Mouse (Mus musculus): ENCODE results near the gene Deup1. TPM values are rescaled to one million over a fixed set of nuclear protein-coding genes. Genes with fewer than 3 reads are reported as not detected.

Gene Deup1
- polyA plus RNA-seq, 1 experiment, result 0.01 TPM

DNA sequence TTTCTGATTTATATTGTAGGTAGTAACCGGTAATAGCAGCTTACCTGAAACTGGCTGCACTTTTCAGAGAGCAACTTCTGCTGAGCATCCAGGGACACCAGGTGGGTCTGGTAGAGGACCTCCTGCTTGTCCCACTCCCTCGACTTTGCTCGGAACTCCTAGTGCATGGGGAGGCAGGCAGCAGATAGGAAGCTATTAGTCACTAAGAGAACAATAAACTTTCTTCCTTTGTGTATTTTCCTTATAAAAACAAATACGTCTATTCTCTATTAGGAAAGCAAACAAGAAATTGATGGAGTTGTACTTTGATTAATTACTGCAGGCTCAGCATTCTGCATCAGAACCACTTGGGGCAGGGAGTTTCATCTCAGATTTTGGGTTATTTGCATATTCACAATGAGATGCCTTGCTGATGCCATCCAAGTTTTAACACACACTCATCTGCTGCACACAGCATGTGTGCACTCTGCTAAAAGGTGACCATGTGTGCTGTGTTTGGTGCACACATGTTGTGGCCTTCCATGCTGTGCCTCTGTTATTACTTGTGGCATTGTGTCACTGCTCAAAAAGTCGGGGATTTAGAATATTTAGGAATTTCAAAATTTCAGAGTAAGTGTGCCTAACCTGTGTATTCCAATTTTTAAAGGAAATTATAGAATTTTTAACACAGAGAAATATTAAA lies 26.7 kb downstream of the Deup1 start:
- no peaks in the 10 kb centered on the region for H3K36me3 ChIP-seq (ENCODE audit: control insufficient read depth)
- H3K4me3 ChIP-seq (replicated peaks), result no peak overlapping the region
- H3K27me3 ChIP-seq (ENCODE audit: control insufficient read depth), result no peaks in the 10 kb centered on the region
- no peaks in the 10 kb centered on the region for H3K4me1 ChIP-seq (ENCODE audit: control insufficient read depth)
- TF ChIP-seq GATA1 (IDR thresholded peaks at IDR 0.05; ENCODE audit: low read length), result no peak
- no peak for TF ChIP-seq TAL1 (IDR thresholded peaks at IDR 0.05; ENCODE audit: low read length)
- H3K9me3 ChIP-seq (ENCODE audit: control insufficient read depth, low read length), result no peaks in the 10 kb centered on the region

DNA sequence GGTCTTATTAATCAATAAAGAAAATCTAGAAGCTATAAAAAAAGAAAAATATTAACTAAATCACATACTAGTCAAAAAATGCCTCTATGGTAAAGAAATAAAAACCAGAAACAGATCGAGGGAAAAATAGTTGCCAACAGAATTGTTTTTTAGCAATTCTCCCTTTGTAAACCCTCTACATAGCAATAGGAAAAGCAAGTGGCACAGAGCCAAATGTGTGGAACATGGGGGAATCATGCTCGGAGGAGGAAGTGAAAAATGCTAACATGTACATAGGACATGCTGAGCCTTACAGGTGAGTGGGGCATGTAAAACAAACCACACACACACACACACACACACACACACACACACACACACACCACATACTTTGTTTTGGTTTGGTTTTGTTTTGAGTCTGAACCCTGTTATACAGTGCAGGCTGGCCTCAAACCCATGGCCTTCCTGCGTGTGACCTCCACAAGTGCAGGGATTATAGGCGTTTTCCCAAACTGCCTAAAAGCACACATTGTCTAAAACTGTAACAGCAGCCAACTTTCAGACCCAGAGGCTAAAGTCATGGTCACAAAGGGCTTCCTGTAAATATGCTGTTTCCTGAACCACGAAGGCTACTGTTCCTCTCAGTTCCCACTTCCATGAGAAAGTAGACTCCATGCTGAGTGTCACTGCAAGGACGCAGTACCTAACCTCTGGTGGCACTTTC lies 27.4 kb downstream of the Deup1 start:
- Histone ChIP-seq H3K9me3 (ENCODE audit: control insufficient read depth, low read length) (no peaks in the 10 kb centered on the region), H3K4me3 (replicated peaks) (no peak overlapping the region), H3K36me3 (ENCODE audit: control insufficient read depth) (no peaks in the 10 kb centered on the region), H3K27me3 (ENCODE audit: control insufficient read depth) (no peaks in the 10 kb centered on the region), H3K4me1 (ENCODE audit: control insufficient read depth) (no peaks in the 10 kb centered on the region)
- TF ChIP-seq GATA1 (IDR thresholded peaks at IDR 0.05; ENCODE audit: low read length) (no peak), TAL1 (IDR thresholded peaks at IDR 0.05; ENCODE audit: low read length) (no peak)

DNA sequence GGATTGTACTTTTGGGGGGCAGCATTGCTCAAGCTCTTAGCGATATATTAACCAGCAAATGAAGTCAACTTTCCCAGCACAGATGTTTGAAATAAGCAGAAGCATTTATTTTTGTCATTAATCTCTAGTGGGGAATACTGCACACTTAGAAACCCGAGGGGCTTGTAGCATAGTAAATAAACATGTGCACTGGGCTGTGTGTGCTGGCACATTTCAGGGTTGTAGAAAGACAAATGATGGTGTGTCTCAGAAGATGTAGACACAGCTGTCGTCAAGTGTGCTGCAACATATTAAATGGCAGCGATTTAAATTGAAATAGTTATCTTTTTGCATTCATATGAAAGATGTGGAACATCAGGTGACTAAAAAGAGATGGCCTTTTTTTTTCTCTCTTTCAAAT lies 31.1 kb downstream of the Deup1 start:
- Histone ChIP-seq H3K9me3 (ENCODE audit: control insufficient read depth, low read length) (peaks cover 6% of the 10 kb centered on the region; the same call in 1 of the 2 replicates), H3K4me3 (replicated peaks) (no peak overlapping the region), H3K4me1 (ENCODE audit: control insufficient read depth) (no peaks in the 10 kb centered on the region), H3K36me3 (ENCODE audit: control insufficient read depth) (no peaks in the 10 kb centered on the region), H3K27me3 (ENCODE audit: control insufficient read depth) (no peaks in the 10 kb centered on the region)
- TF ChIP-seq TAL1 (IDR thresholded peaks at IDR 0.05; ENCODE audit: low read length), result no peak
- TF ChIP-seq GATA1 (IDR thresholded peaks at IDR 0.05; ENCODE audit: low read length), result no peak

DNA sequence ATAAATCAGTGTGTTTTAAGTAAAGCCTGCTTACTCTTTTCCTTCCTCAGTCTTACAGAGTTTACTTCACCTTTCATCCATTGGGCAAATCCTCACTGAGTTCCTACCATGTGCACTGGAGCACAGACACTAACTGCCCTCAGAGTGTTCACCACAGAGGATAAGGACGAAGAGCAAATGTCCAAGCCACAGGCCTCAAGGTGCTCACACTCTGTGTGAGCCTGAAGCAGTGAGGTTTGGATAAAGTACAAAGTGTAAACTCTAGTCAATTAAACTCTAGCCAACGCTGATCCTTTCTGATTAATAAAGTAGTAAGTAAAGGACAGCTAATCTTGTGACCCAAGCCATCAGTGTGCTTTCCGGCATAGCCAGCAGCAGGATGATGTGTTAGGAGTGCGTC lies 33.6 kb downstream of the Deup1 start:
- Histone ChIP-seq H3K4me1 (ENCODE audit: control insufficient read depth) (no peaks in the 10 kb centered on the region), H3K9me3 (ENCODE audit: control insufficient read depth, low read length) (peaks cover 9% of the 10 kb centered on the region; the same call in 1 of the 2 replicates), H3K27me3 (ENCODE audit: control insufficient read depth) (no peaks in the 10 kb centered on the region), H3K4me3 (replicated peaks) (no peak overlapping the region), H3K36me3 (ENCODE audit: control insufficient read depth) (no peaks in the 10 kb centered on the region)
- TF ChIP-seq TAL1 (IDR thresholded peaks at IDR 0.05; ENCODE audit: low read length) (no peak), GATA1 (IDR thresholded peaks at IDR 0.05; ENCODE audit: low read length) (no peak)

DNA sequence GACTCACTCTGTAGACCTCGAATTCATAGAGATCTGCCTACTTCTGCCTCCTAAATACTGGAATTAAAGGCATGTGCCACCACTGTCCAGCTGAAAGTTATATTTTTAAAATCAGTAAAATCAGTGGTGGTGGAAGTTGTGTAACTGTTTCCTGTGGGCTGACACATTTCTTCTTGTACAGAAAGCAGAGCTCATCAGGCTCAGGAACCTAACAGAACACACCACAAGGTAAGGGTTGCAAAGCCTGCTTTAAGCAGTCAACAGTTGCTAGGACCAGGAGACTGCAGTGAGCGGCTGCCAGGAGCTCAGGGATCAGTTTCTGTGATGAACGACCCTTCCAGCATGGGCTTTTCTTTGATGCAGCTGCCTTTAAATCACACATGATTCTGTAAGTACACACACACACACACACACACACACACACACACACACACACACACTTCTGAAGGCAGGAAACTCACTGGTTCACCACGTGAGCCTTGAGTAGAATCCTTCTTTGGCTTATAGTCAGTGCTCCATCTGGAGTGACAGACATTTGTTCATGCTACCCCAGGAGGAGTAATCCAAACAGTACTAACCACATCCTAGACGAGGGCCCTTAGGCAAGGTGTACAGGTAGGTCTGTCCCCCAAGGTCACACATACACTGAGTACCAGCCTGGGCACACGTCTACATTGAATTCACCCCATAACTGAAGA lies 40.4 kb downstream of the Deup1 start:
- no peak for TF ChIP-seq TAL1 (IDR thresholded peaks at IDR 0.05; ENCODE audit: low read length)
- TF ChIP-seq GATA1 (IDR thresholded peaks at IDR 0.05; ENCODE audit: low read length), result no peak
- peaks cover 6% of the 10 kb centered on the region; the same call in 1 of the 2 replicates for H3K9me3 ChIP-seq (ENCODE audit: control insufficient read depth, low read length)
- H3K4me3 ChIP-seq (replicated peaks), result no peak overlapping the region
- H3K36me3 ChIP-seq (ENCODE audit: control insufficient read depth), result no peaks in the 10 kb centered on the region
- no peaks in the 10 kb centered on the region for H3K4me1 ChIP-seq (ENCODE audit: control insufficient read depth)
- H3K27me3 ChIP-seq (ENCODE audit: control insufficient read depth), result no peaks in the 10 kb centered on the region

DNA sequence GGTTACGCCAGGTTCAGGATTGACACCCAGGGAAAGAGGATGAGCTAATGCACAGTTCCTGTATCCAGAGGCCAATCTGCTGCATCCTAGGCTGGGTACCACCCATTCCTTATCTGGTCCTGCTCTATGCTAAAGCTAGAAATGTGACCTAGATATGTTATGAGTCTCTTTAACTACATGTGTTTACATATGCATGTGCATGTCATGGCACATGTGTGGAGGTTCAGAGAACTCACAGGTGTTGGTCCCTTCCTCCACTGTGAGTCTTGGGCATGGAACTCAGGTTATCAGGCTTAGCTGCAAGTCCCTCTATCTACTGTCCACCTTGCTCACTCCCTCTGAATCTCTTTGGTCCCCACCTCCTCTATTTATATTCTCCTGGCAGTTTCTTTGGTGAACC lies 41.8 kb downstream of the Deup1 start:
- H3K4me3 ChIP-seq (replicated peaks), result no peak overlapping the region
- no peaks in the 10 kb centered on the region for H3K9me3 ChIP-seq (ENCODE audit: control insufficient read depth, low read length)
- no peak for TF ChIP-seq TAL1 (IDR thresholded peaks at IDR 0.05; ENCODE audit: low read length)
- TF ChIP-seq GATA1 (IDR thresholded peaks at IDR 0.05; ENCODE audit: low read length), result no peak
- no peaks in the 10 kb centered on the region for H3K4me1 ChIP-seq (ENCODE audit: control insufficient read depth)
- no peaks in the 10 kb centered on the region for H3K36me3 ChIP-seq (ENCODE audit: control insufficient read depth)
- H3K27me3 ChIP-seq (ENCODE audit: control insufficient read depth), result no peaks in the 10 kb centered on the region

DNA sequence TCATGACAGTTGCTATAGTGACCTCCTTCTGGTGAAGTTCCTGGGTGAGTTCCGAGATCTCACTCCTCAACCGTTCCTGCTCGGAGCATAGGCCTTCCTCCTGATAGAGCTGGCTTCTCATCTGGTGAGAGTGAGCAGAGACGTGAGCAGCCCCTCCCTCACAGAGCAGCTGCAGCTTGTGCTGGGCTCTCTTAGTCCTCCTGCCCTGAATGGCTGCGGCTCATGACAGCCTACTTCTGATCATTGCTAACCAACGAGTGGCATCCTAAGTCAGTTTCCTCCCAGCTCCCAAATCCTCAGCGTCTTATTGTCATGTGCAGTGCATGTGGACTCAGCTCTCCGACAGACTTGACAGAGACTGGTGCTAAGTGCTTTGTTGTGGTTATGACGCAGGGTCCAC lies 43.5 kb downstream of the Deup1 start:
- H3K9me3 ChIP-seq (ENCODE audit: control insufficient read depth, low read length), result no peaks in the 10 kb centered on the region
- no peaks in the 10 kb centered on the region for H3K4me1 ChIP-seq (ENCODE audit: control insufficient read depth)
- no peaks in the 10 kb centered on the region for H3K27me3 ChIP-seq (ENCODE audit: control insufficient read depth)
- no peak overlapping the region for H3K4me3 ChIP-seq (replicated peaks)
- TF ChIP-seq GATA1 (IDR thresholded peaks at IDR 0.05; ENCODE audit: low read length) (no peak), TAL1 (IDR thresholded peaks at IDR 0.05; ENCODE audit: low read length) (no peak)
- H3K36me3 ChIP-seq (ENCODE audit: control insufficient read depth), result no peaks in the 10 kb centered on the region

DNA sequence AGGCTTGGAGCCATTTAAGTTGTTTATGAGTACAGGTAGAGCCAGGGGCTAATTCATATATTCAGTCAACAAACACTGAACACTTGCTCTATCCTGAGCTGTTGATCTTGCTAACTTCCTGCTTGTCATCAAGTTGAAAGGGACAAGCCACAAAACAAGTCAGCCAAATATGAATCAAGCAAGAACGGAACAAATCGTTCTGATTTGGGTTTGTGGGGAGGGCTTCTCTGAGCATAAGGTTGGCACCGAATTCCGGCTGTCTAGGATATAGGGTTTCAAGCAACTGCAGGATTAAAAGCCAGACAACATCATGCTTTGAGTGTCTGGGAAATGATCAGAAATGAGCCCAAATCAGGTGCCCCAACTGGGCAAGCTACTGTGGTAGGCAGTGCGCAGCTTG lies 45.7 kb downstream of the Deup1 start:
- Histone ChIP-seq H3K27me3 (ENCODE audit: control insufficient read depth) (no peaks in the 10 kb centered on the region), H3K4me1 (ENCODE audit: control insufficient read depth) (no peaks in the 10 kb centered on the region), H3K9me3 (ENCODE audit: control insufficient read depth, low read length) (no peaks in the 10 kb centered on the region), H3K4me3 (replicated peaks) (no peak overlapping the region), H3K36me3 (ENCODE audit: control insufficient read depth) (no peaks in the 10 kb centered on the region)
- TF ChIP-seq GATA1 (IDR thresholded peaks at IDR 0.05; ENCODE audit: low read length), result no peak
- TF ChIP-seq TAL1 (IDR thresholded peaks at IDR 0.05; ENCODE audit: low read length), result no peak

DNA sequence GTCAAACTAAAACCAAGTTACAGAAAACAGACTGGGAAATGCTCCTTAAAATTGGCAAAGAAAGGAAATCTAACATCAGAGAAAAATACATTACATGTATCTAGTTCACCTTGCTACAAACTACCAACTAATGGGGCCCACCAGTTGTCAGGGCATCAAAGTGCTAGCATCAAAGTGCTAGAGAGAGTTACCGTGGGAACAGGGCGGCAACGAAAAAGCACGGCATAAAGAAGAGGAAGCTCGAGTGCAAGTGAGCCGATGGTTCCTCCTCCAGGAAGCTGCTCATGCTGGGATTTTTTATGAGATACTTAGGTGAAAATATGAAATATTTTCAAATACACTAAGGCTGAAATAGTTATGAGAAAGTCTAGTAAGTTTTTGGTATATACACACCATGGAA lies 47.6 kb downstream of the Deup1 start:
- H3K27me3 ChIP-seq (ENCODE audit: control insufficient read depth), result no peaks in the 10 kb centered on the region
- H3K4me3 ChIP-seq (replicated peaks), result no peak overlapping the region
- H3K36me3 ChIP-seq (ENCODE audit: control insufficient read depth), result no peaks in the 10 kb centered on the region
- H3K9me3 ChIP-seq (ENCODE audit: control insufficient read depth, low read length), result no peaks in the 10 kb centered on the region
- TF ChIP-seq TAL1 (IDR thresholded peaks at IDR 0.05; ENCODE audit: low read length) (no peak), GATA1 (IDR thresholded peaks at IDR 0.05; ENCODE audit: low read length) (no peak)
- no peaks in the 10 kb centered on the region for H3K4me1 ChIP-seq (ENCODE audit: control insufficient read depth)
